Mouse (Mus musculus): ENCODE measurements around the gene Omg. TPM values are rescaled to one million over a fixed set of nuclear protein-coding genes. Genes with fewer than 3 reads are reported as not detected.

Omg gene
- polyA plus RNA-seq, 1 experiment from 2014 or later: not detected

DNA sequence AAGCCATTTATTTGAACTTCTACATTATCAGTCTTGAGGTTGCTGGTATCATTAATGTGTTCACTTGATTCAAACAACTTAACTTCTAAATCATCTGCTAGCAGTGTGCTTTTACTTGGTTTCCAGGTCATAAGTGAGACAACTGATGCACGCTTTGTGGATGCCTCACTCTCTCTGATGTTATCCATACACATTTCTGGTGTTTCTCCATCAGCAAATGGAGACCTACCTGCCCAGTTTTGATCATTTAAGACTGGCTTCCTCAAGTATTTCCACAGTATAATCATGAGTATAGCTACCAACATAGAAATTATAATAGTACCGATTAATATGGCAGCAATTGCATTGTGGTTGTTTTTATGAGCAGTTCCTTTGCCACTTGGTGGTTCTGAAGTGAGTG, 11.9 kb upstream of the Omg start:
- Histone ChIP-seq H3K9me3 (replicated peaks) (no peaks in the 10 kb centered on the region), H3K4me1 (replicated peaks) (peaks cover 6% of the 10 kb centered on the region), H3K4me2 (no peak overlapping the region), H3K4me3 (replicated peaks) (no peak overlapping the region), H3K27me3 (no peaks in the 10 kb centered on the region), H3K36me3 (replicated peaks) (peaks cover 5% of the 10 kb centered on the region; the same call in 1 of the 2 replicates), H3K27ac (replicated peaks) (no peak overlapping the region), H3K9ac (no peak overlapping the region)
- no peak for ATAC-seq (ENCODE audit: insufficient read depth)
- WGBS (ENCODE audit: insufficient replicate concordance): 75% methylated on average over 2 of the region's 2 CpGs

DNA sequence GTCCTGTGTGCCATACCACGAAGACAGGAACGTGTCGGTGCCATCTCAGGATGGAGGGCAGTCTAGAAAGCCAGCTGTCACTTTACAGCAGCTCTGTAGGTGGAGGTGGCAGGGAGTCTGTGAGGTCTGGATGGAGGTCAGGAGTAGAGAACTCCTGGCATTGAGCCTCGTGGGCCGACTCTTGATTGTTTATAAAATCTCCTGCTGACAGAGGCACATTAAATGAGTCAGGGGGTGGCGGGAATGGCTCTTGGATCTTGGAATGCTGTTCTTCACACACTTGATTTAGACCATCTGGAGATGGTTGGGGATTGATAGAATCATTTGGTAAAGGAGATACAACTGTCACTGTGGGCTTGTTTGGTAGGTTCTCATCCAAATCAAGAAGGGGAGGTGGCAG, 11.4 kb upstream of the Omg start:
- H3K36me3 ChIP-seq (replicated peaks): peaks cover 5% of the 10 kb centered on the region; the same call in 1 of the 2 replicates
- H3K9ac ChIP-seq: no peak overlapping the region
- no peak overlapping the region for H3K4me2 ChIP-seq
- no peak overlapping the region for H3K4me3 ChIP-seq (replicated peaks)
- no peaks in the 10 kb centered on the region for H3K9me3 ChIP-seq (replicated peaks)
- WGBS (ENCODE audit: insufficient replicate concordance): 74% methylated on average over 6 of the region's 6 CpGs
- H3K27me3 ChIP-seq: no peaks in the 10 kb centered on the region
- no peak for ATAC-seq (ENCODE audit: insufficient read depth)
- no peak overlapping the region for H3K27ac ChIP-seq (replicated peaks)
- H3K4me1 ChIP-seq (replicated peaks): peaks cover 4% of the 10 kb centered on the region; the same call in 1 of the 2 replicates

DNA sequence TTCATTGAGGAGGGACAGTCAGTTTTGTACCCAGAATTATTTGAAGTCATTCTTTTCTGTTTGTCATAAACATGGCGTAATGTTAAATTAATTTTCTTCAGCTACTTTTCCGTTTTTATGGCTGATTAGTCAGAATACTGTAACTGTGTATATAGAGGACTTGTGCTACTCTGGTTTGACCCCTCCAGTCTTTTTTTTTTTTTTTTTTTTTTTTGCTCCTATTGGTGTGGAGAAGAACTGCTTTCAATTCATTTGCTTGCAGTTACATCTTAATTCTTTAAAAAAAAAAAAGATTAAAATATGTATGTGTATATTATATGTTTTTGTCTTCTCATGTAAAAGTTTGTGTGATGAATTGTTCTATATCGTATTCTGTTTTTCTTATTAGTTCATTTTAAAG, 8.1 kb upstream of the Omg start:
- no peak overlapping the region for H3K27ac ChIP-seq (replicated peaks)
- no peak overlapping the region for H3K4me2 ChIP-seq
- H3K4me3 ChIP-seq (replicated peaks): no peak overlapping the region
- H3K9me3 ChIP-seq (replicated peaks): no peaks in the 10 kb centered on the region
- H3K4me1 ChIP-seq (replicated peaks): no peaks in the 10 kb centered on the region
- H3K9ac ChIP-seq: no peak overlapping the region
- H3K36me3 ChIP-seq (replicated peaks): peaks cover 5% of the 10 kb centered on the region; the same call in 1 of the 2 replicates
- H3K27me3 ChIP-seq: no peaks in the 10 kb centered on the region
- 71% methylated on average over 3 of the region's 3 CpGs for WGBS (ENCODE audit: insufficient replicate concordance)
- no peak for ATAC-seq (ENCODE audit: insufficient read depth)

DNA sequence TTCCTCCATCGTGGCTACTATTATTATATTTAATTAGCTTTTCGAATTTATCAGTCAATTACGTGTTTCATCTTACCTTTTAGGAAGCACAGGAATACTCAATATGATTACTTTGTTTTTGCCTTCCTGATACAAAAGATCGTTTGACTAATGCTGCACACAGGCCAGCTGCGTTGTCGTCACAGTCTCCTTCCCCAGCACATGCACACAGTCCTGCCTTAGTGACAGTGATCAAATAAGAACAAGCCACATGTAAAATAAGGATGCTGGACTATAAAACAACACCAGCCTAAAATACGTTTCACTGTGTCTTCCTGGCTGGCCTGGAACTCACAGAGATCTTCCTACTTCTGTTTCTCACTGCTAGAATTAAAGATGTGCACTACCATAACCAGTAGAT, 622 bp upstream of the Omg start:
- Histone ChIP-seq H3K4me3 (replicated peaks) (no peak overlapping the region), H3K9ac (no peak overlapping the region), H3K36me3 (replicated peaks) (no peaks in the 10 kb centered on the region), H3K4me2 (no peak overlapping the region), H3K4me1 (replicated peaks) (0 out of 2 replicates have a peak, but pooled peaks cover 2% of the 10 kb centered on the region), H3K27me3 (no peaks in the 10 kb centered on the region), H3K27ac (replicated peaks) (no peak overlapping the region), H3K9me3 (replicated peaks) (no peaks in the 10 kb centered on the region)
- 77% methylated on average over 7 of the region's 7 CpGs for WGBS (ENCODE audit: insufficient replicate concordance)
- no peak for ATAC-seq (ENCODE audit: insufficient read depth)

DNA sequence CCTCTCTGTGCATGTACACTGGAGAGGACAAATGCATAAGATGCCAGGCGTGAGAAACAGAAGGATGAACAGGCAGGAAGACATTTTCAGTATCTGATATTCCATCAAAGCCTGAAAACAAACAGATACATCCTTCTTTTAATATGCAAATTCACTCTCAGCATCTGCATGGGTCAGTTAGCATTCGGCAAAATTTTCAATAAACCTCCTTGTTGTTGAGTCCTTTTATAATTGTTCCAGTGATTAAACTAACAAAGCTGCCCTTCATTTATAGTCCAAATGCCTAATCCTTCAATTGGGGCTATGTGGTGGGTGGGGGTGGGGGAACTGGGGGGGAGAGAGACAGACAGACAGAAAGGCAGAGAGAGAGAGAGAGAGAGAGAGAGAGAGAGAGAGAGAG, 967 bp downstream of the Omg start:
- Histone ChIP-seq H3K36me3 (replicated peaks) (no peaks in the 10 kb centered on the region), H3K4me1 (replicated peaks) (0 out of 2 replicates have a peak, but pooled peaks cover 2% of the 10 kb centered on the region), H3K4me3 (replicated peaks) (no peak overlapping the region), H3K27me3 (no peaks in the 10 kb centered on the region), H3K9me3 (replicated peaks) (no peaks in the 10 kb centered on the region), H3K9ac (no peak overlapping the region), H3K27ac (replicated peaks) (no peak overlapping the region), H3K4me2 (no peak overlapping the region)
- 69% methylated on average over 2 of the region's 2 CpGs for WGBS (ENCODE audit: insufficient replicate concordance)
- ATAC-seq (ENCODE audit: insufficient read depth): no peak

DNA sequence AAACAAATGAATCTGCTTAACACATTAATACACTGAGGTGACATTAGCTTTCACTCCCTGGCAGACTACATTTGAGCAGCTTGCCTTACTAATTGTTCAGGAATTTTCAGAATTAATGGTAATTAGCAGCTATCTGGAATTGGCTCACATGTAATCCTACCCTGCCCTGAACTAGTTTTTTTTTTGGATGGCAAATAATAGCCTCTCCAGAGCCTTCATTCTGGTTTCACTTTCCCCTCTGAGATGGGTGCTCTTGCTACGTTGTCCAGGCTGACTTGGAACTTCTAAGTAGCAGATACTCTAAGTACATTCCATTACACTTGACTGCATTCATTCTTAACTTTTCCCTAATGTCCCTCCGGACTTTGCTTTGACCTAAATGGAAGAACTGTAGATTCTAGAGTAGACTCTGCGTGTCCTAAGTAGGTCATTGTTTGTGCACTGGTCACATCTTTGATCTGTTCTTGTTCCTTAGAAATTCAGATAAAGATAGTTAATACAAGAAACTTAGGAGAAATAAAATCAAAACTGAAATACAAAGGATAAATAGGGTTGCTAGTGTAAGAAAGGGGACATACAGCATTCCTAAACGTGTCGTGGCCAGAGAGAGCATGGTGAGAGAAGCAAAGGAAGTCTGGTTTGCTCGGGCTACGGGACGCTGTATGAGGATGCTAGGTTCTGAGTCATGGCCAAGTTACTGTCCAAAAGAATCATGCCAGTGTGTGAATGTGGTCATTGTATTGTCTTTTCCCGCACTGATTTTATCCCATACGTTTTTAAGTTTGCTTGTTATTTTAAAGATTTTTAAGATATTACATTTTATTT, 8.7 kb downstream of the Omg start:
- no peaks in the 10 kb centered on the region for H3K9me3 ChIP-seq (replicated peaks)
- no peak overlapping the region for H3K27ac ChIP-seq (replicated peaks)
- ATAC-seq (ENCODE audit: insufficient read depth): no peak
- H3K4me2 ChIP-seq: no peak overlapping the region
- no peaks in the 10 kb centered on the region for H3K36me3 ChIP-seq (replicated peaks)
- H3K4me1 ChIP-seq (replicated peaks): no peaks in the 10 kb centered on the region
- H3K27me3 ChIP-seq: no peaks in the 10 kb centered on the region
- no peak overlapping the region for H3K9ac ChIP-seq
- WGBS (ENCODE audit: insufficient replicate concordance): 72% methylated on average over 10 of the region's 10 CpGs
- no peak overlapping the region for H3K4me3 ChIP-seq (replicated peaks)

DNA sequence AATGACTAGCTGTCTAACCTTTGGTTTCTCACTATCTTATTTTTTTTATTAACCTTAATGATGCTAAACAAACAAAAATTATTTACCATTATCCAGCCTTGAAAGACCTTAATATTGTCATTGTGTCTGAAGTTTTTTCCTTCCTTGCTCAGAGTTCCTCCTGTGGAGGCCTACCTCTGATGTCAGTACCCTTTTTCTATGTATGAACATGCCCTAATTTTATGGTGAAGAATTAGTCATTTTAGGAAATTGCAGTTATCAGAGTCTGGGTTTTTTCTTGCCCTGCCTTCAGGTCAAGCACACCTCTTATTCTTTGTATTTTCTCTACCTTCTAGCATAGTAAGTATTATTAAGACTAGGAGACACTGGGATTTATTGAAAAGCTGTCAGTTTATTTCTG, 19.2 kb downstream of the Omg start:
- H3K4me1 ChIP-seq (replicated peaks): 0 out of 2 replicates have a peak, but pooled peaks cover 5% of the 10 kb centered on the region
- no peak for ATAC-seq (ENCODE audit: insufficient read depth)
- no peak overlapping the region for H3K4me3 ChIP-seq (replicated peaks)

DNA sequence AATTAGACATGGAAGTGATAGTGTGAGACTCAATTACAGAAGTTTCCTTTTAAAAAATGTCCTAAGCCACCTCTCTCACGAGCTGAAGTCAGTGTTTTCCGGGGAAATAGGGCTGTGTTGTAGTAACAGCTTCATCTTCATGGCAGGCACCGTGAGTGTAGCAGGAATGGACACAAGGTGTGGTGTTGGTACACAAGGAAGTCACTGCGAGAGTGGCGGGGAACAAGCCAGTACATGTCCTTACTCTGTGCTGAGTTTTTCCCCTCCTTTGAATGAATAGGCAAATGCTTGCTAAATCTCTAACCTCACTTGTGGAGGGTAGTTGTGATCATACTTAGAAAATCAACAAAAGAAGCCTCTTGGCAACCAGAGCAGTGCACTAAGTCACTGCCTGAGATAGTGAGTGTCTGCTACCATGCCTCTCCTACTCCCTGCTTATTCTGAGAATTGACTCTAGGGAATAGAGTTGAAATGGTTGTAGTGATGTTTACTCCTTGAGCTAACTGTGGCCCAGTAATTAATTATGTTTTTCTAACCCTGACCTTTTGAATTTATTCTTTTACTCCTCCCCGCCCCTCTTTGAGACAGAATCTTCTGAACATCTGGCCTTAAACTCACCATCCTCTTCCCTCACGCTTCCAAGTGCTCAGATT, 19.9 kb downstream of the Omg start:
- H3K9ac ChIP-seq: no peak overlapping the region
- 75% methylated on average over 7 of the region's 7 CpGs for WGBS (ENCODE audit: insufficient replicate concordance)
- H3K27ac ChIP-seq (replicated peaks): no peak overlapping the region
- no peak for ATAC-seq (ENCODE audit: insufficient read depth)
- H3K4me3 ChIP-seq (replicated peaks): no peak overlapping the region
- H3K4me2 ChIP-seq: no peak overlapping the region
- 0 out of 2 replicates have a peak, but pooled peaks cover 5% of the 10 kb centered on the region for H3K4me1 ChIP-seq (replicated peaks)
- no peaks in the 10 kb centered on the region for H3K9me3 ChIP-seq (replicated peaks)
- no peaks in the 10 kb centered on the region for H3K27me3 ChIP-seq
- H3K36me3 ChIP-seq (replicated peaks): no peaks in the 10 kb centered on the region

More for the DNA sequence above, 19.2 kb downstream of the Omg start:
- H3K9me3 ChIP-seq (replicated peaks): no peaks in the 10 kb centered on the region
- no peaks in the 10 kb centered on the region for H3K36me3 ChIP-seq (replicated peaks)
- no peak overlapping the region for H3K4me2 ChIP-seq
- no peak overlapping the region for H3K9ac ChIP-seq
- H3K27me3 ChIP-seq: no peaks in the 10 kb centered on the region
- H3K27ac ChIP-seq (replicated peaks): no peak overlapping the region

DNA sequence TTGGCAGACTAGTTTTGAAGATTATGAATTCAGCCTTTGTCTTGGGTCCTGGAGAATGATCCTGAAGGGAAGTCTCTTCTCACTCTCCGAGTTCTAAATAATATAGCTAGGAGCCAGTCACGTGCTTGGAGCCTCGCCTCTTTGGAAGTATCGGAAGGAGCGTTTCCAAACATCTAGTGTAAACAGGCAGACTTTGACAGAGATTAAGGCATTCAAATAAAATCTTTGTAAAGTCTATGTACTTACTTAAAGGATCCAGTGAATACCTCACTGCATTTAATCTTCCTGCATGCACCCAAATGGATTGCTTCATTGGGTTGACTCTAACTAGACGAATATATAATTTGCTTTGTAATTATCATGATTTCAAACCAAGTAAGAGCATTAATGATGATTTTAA, 20.5 kb downstream of the Omg start:
- no peak for ATAC-seq (ENCODE audit: insufficient read depth)
- H3K4me2 ChIP-seq: no peak overlapping the region
- 0 out of 2 replicates have a peak, but pooled peaks cover 3% of the 10 kb centered on the region for H3K4me1 ChIP-seq (replicated peaks)
- H3K27ac ChIP-seq (replicated peaks): no peak overlapping the region
- H3K36me3 ChIP-seq (replicated peaks): no peaks in the 10 kb centered on the region
- WGBS (ENCODE audit: insufficient replicate concordance): 84% methylated on average over 6 of the region's 6 CpGs
- no peak overlapping the region for H3K4me3 ChIP-seq (replicated peaks)
- no peaks in the 10 kb centered on the region for H3K9me3 ChIP-seq (replicated peaks)
- no peak overlapping the region for H3K9ac ChIP-seq
- H3K27me3 ChIP-seq: no peaks in the 10 kb centered on the region

DNA sequence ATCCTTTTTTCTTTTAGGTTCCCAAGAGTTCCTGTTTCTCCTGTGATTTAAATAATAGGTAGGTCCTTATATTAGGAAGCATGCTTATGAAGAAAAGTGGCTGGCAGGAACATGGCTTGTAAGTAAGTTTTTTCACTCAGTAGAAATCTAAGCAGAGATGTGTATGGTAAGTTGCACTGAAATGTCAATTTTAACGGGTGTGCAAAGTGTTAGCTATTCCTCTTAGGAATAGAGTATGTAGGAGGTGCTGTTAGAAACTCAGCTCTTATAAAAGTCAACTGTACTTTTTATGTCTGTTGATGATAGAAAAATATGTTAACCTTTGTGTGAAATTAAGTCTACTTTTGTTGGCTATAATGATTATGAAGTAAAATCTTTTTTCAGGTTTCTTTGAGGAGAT, 35.8 kb downstream of the Omg start:
- WGBS (ENCODE audit: insufficient replicate concordance): 72% methylated on average over 1 of the region's 1 CpGs
- ATAC-seq (ENCODE audit: insufficient read depth): no peak
- Histone ChIP-seq H3K9me3 (replicated peaks) (no peaks in the 10 kb centered on the region), H3K4me1 (replicated peaks) (no peaks in the 10 kb centered on the region), H3K27me3 (no peaks in the 10 kb centered on the region), H3K36me3 (replicated peaks) (peaks cover 7% of the 10 kb centered on the region; the same call in 1 of the 2 replicates), H3K4me2 (no peak overlapping the region), H3K27ac (replicated peaks) (no peak overlapping the region), H3K4me3 (replicated peaks) (no peak overlapping the region), H3K9ac (no peak overlapping the region)

DNA sequence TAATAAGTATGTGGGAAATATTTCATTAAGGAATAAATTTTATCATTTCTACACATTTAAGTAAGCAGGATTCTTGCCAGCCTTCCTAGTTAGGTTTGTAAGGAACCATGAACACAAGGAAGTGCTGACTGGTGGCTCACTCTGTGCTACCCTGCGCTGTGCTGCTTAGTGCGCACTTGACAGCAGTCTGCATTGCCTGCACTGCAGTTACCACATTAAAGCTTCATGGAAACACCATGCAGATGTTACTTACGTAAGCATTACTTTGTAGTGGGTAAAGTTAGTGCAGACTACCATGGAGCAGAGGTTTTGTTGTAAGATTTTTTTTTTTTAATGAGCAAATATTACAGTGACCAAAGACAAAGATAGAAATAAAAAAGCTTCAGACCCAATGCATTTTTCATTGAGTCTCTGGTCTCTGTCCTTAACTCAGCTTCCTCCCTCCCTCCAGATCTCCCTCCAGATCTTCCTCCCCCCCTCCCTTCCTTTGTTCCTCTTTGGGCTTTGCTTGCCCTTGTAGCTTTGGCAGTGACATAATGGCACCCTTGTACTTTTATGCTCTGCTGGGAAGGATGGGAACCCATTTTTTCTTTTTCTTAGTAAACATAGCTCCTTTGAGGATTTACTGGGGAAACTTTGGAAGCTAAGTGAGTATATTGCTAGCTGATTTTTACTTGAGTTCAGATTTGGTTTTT, 43.0 kb downstream of the Omg start:
- H3K27me3 ChIP-seq: no peaks in the 10 kb centered on the region
- H3K27ac ChIP-seq (replicated peaks): no peak overlapping the region
- 62% methylated on average over 3 of the region's 3 CpGs for WGBS (ENCODE audit: insufficient replicate concordance)
- no peak overlapping the region for H3K9ac ChIP-seq
- H3K4me1 ChIP-seq (replicated peaks): no peaks in the 10 kb centered on the region
- H3K9me3 ChIP-seq (replicated peaks): no peaks in the 10 kb centered on the region
- ATAC-seq (ENCODE audit: insufficient read depth): no peak
- no peak overlapping the region for H3K4me3 ChIP-seq (replicated peaks)
- H3K36me3 ChIP-seq (replicated peaks): 0 out of 2 replicates have a peak, but pooled peaks cover 4% of the 10 kb centered on the region
- H3K4me2 ChIP-seq: no peak overlapping the region

All from liver, embryonic 15.5 days (tissue).